Mouse (Mus musculus): ENCODE data around the gene Melk. TPM values are rescaled to one million over a fixed set of nuclear protein-coding genes. Genes with fewer than 3 reads are reported as not detected.
A peak's percentile ranks its signal among the peaks of the same experiment; 100 is the strongest.

Melk gene
- 20.7 and 22.8 TPM in 2 replicates for polyA plus RNA-seq (2012; rRNA removed)
- polyA plus RNA-seq (2014; fragmentation: Nextera tagmentation; extraction: Ambion mirVana), result 29.9 and 31.0 TPM in 2 replicates

DNA sequence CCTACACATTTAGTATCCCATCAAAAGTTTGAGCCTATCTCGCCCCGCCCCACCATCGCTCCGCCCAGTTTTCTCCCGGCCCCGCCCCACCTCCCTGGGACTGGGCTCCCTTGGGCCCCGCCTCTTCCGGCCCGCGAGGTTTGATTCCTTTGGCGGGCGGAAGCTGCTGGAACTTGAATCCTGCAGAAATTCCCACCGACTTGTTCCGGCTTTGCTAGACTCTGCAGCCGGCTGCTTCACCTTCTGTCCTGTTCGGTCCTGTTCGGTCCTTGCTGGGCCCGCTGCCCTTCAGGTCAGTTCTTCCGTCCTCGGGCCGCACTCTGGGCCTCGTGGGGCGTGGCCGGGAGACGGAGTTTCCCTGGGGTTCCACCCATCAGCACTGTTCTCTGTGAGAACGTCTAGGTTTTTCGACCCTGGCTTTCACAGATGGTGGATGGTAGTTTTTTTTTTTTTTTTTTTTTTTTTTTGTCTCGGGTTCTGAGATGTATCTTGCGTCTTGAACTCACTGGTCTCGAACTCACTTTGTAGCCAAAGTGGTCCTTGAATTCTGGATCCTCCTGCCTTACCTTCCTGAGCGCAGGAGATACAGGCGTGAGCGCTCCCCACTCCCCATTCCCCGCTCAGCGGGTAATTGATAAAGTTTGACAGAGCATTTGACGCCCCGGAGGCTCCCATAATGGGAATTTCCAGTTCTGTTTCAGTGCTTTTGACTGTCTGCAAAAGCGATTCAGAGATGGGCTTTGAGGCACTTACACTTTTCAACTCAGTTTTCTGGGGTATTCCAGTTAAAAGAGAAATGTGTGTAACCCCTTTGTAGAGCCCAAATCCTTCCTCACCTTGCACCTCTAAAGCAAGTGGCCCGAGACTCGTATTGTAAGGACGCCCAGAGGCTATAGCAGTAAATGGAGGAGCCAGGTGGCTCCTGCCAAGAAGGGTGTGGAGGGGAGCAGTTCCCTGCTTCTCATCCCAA lies at the start of gene Melk:
Gene Melk, plus strand, starts transcription at position 96 of the 970 bp plus-strand sequence.
- Histone ChIP-seq H3K9me3 (ENCODE audit: control insufficient read depth, low read length) (no peaks in the 10 kb centered on the region), H3K4me1 (ENCODE audit: control insufficient read depth, insufficient read depth, low read length) (peaks cover 6% of the 10 kb centered on the region; the same call in 1 of the 2 replicates), H3K27me3 (ENCODE audit: control insufficient read depth, insufficient read depth, low read length) (no peaks in the 10 kb centered on the region), H3K9ac (ENCODE audit: low read depth, low read length, severe bottlenecking) (peak within 1 kb of the TSS; percentile 62), H3K4me2 (replicated peaks; ENCODE audit: low read depth, low read length, severe bottlenecking) (peak within 1 kb of the TSS; percentile 70), H3K27ac (replicated peaks; ENCODE audit: low read depth, low read length) (no peak within 1 kb of the TSS), H3K36me3 (ENCODE audit: control insufficient read depth, insufficient read depth, low read length) (peaks cover under 1% of the 10 kb centered on the region; the same call in 1 of the 2 replicates), H3K4me3 (replicated peaks; ENCODE audit: low read length) (peak within 1 kb of the TSS; percentile 74)
- DNase-seq (ENCODE audit: low spot score) (peak; percentile 90), ATAC-seq (ENCODE audit: low FRiP score, low read depth) (peak; percentile 90)
- TF ChIP-seq POLR2A (IDR thresholded peaks at IDR 0.05; ENCODE audit: borderline replicate concordance, extremely low read depth, insufficient read depth, insufficient read length), result peak; percentile 26; the same call in 1 of the 2 replicates
- WGBS, result under 1% methylated on average over 41 of the region's 41 CpGs

DNA sequence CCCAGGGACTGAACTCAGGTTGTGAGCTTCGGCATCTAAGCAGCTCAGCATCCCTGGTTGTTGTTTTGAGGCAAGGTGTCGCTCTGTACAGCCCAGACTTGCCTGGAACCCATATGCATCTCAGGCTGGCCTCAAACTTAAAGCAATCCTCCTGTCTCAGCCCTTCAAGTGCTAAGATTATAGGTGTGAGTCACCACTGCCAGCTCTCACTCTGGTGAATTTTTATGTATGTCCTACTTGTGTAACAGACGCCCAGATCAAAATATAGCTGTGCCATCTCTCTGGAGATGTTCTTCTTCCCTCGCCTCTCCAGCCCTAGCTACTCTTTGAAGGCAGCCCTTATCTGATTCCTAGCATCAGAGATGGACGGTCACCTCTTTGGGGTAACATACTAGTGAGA lies 49.2 kb upstream of the Melk start:
- no peak overlapping the region for H3K4me3 ChIP-seq (replicated peaks; ENCODE audit: low read length)
- peaks cover 9% of the 10 kb centered on the region; the same call in 1 of the 2 replicates for H3K27me3 ChIP-seq (ENCODE audit: control insufficient read depth, insufficient read depth, low read length)
- no peak overlapping the region for H3K27ac ChIP-seq (replicated peaks; ENCODE audit: low read depth, low read length)
- 67% methylated on average over 5 of the region's 5 CpGs for WGBS
- TF ChIP-seq POLR2A (IDR thresholded peaks at IDR 0.05; ENCODE audit: borderline replicate concordance, extremely low read depth, insufficient read depth, insufficient read length), result no peak
- H3K9me3 ChIP-seq (ENCODE audit: control insufficient read depth, low read length), result no peaks in the 10 kb centered on the region
- DNase-seq (ENCODE audit: low spot score) (no peak), ATAC-seq (ENCODE audit: low FRiP score, low read depth) (no peak)
- H3K36me3 ChIP-seq (ENCODE audit: control insufficient read depth, insufficient read depth, low read length), result no peaks in the 10 kb centered on the region
- no peaks in the 10 kb centered on the region for H3K4me1 ChIP-seq (ENCODE audit: control insufficient read depth, insufficient read depth, low read length)
- no peak overlapping the region for H3K4me2 ChIP-seq (replicated peaks; ENCODE audit: low read depth, low read length, severe bottlenecking)
- H3K9ac ChIP-seq (ENCODE audit: low read depth, low read length, severe bottlenecking), result no peak overlapping the region

DNA sequence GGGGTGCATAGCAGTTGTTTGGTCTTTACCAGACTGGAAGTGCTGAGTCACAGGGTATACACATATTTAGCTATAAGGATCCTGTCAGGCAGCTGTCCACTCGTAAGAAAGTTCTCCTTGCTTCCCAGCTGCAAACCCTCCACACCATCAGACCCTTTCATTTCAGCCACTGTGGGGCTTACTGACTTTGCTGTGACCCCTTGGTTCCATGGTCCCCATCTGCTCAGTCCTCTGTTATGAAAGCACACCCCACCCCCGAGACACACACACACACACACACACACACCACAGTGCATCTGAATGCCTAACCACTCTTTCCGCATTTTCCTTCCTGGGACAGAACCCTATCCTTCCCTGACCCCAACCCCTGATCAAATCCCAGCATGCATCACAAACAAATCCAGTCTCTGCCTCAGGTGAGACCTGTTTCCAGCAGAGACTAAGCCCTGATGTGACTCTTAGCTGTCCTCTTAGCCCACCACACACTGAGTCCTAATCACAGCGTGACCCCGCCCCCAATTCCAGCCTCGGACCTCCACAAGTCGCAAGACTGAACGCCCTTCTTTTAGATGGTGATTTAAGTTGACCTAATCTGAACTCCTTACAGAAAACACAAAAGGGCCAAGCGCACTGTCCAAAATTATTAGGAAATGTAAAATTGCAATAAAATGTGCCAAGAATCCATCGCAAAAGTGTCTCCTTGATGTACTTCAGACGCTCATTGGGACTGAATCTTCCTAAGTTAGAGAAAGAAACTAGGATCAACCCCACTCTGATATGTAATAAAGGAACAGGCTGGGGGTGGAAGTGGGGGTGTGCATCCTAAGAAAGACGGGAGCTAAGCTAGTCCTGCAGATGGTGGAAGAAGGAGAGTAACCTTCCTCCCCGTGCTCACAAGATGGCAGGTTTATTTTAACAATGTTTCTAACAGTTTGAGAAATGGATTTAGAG lies 48.4 kb upstream of the Melk start:
- Histone ChIP-seq H3K4me3 (replicated peaks; ENCODE audit: low read length) (no peak overlapping the region), H3K27ac (replicated peaks; ENCODE audit: low read depth, low read length) (no peak overlapping the region), H3K36me3 (ENCODE audit: control insufficient read depth, insufficient read depth, low read length) (no peaks in the 10 kb centered on the region), H3K4me1 (ENCODE audit: control insufficient read depth, insufficient read depth, low read length) (no peaks in the 10 kb centered on the region), H3K27me3 (ENCODE audit: control insufficient read depth, insufficient read depth, low read length) (peaks cover 9% of the 10 kb centered on the region; the same call in 1 of the 2 replicates), H3K9me3 (ENCODE audit: control insufficient read depth, low read length) (no peaks in the 10 kb centered on the region), H3K9ac (ENCODE audit: low read depth, low read length, severe bottlenecking) (no peak overlapping the region), H3K4me2 (replicated peaks; ENCODE audit: low read depth, low read length, severe bottlenecking) (no peak overlapping the region)
- TF ChIP-seq POLR2A (IDR thresholded peaks at IDR 0.05; ENCODE audit: borderline replicate concordance, extremely low read depth, insufficient read depth, insufficient read length), result no peak
- ATAC-seq (ENCODE audit: low FRiP score, low read depth), result no peak
- 11% methylated on average over 13 of the region's 13 CpGs for WGBS
- no peak for DNase-seq (ENCODE audit: low spot score)

DNA sequence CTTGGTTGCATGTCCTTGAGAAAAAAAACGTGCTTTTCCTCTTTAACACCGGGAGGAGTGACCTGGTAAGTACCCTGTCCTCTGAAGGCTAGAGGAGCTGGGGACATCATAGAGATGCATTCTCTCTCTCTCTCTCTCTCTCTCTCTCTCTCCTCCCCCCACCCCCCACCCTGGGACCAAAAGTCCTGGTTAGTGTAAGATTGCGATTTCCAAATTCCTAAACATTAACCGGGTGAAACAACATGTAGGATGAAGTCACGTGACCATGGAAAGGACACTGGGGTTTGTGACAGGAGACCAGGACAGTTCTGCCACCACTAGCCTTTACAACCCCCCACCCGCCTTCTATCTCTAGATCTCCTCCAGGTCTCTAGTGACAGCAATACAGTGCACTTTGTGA lies 47.5 kb upstream of the Melk start:
- no peak overlapping the region for H3K27ac ChIP-seq (replicated peaks; ENCODE audit: low read depth, low read length)
- no peak overlapping the region for H3K9ac ChIP-seq (ENCODE audit: low read depth, low read length, severe bottlenecking)
- WGBS, result 6% methylated on average over 6 of the region's 6 CpGs
- no peak for TF ChIP-seq POLR2A (IDR thresholded peaks at IDR 0.05; ENCODE audit: borderline replicate concordance, extremely low read depth, insufficient read depth, insufficient read length)
- ATAC-seq (ENCODE audit: low FRiP score, low read depth) (no peak), DNase-seq (ENCODE audit: low spot score) (no peak)
- H3K36me3 ChIP-seq (ENCODE audit: control insufficient read depth, insufficient read depth, low read length), result no peaks in the 10 kb centered on the region
- peaks cover 9% of the 10 kb centered on the region; the same call in 1 of the 2 replicates for H3K27me3 ChIP-seq (ENCODE audit: control insufficient read depth, insufficient read depth, low read length)
- no peaks in the 10 kb centered on the region for H3K4me1 ChIP-seq (ENCODE audit: control insufficient read depth, insufficient read depth, low read length)
- no peaks in the 10 kb centered on the region for H3K9me3 ChIP-seq (ENCODE audit: control insufficient read depth, low read length)
- no peak overlapping the region for H3K4me3 ChIP-seq (replicated peaks; ENCODE audit: low read length)
- H3K4me2 ChIP-seq (replicated peaks; ENCODE audit: low read depth, low read length, severe bottlenecking), result no peak overlapping the region

DNA sequence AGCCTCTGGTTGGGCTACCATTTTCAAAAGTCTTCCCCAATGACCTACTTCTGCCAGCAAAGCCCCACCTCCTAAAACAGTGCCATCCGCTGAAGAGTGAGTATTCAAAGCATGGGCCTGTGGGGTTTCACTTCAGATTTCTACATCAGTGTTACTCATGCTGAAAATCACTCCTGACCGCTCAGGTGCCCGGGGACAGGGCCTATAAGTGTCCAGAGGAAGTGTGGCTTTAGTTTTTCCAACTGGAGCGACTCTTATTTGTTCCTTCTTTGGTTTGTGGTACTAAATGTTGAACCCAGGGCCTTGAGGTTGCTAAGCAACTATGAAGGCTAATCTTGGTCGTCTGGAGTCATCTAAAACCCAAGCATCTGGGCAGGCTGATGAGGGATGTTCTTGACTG lies 46.1 kb upstream of the Melk start:
- no peak overlapping the region for H3K27ac ChIP-seq (replicated peaks; ENCODE audit: low read depth, low read length)
- WGBS, result 71% methylated on average over 5 of the region's 5 CpGs
- ATAC-seq (ENCODE audit: low FRiP score, low read depth) (no peak), DNase-seq (ENCODE audit: low spot score) (no peak)
- no peak overlapping the region for H3K4me3 ChIP-seq (replicated peaks; ENCODE audit: low read length)
- H3K27me3 ChIP-seq (ENCODE audit: control insufficient read depth, insufficient read depth, low read length), result peaks cover 6% of the 10 kb centered on the region; the same call in 1 of the 2 replicates
- no peaks in the 10 kb centered on the region for H3K9me3 ChIP-seq (ENCODE audit: control insufficient read depth, low read length)
- TF ChIP-seq POLR2A (IDR thresholded peaks at IDR 0.05; ENCODE audit: borderline replicate concordance, extremely low read depth, insufficient read depth, insufficient read length), result no peak
- H3K4me1 ChIP-seq (ENCODE audit: control insufficient read depth, insufficient read depth, low read length), result no peaks in the 10 kb centered on the region
- H3K4me2 ChIP-seq (replicated peaks; ENCODE audit: low read depth, low read length, severe bottlenecking), result no peak overlapping the region
- no peaks in the 10 kb centered on the region for H3K36me3 ChIP-seq (ENCODE audit: control insufficient read depth, insufficient read depth, low read length)
- no peak overlapping the region for H3K9ac ChIP-seq (ENCODE audit: low read depth, low read length, severe bottlenecking)

All from limb, embryonic 14.5 days (tissue).